Mouse (Mus musculus): ENCODE results near the gene Prkcsh. TPM values are rescaled to one million over a fixed set of nuclear protein-coding genes. Genes with fewer than 3 reads are reported as not detected.

The Prkcsh gene
- total RNA-seq (2021) = 100 to 1,000 TPM; 110 to 114 TPM

GRCm38 (mm10) chr9:22002194-22003162 lies at the start of gene Prkcsh, which contains the start of gene Ccdc151:
TSS of gene Prkcsh (plus strand) at chr9:22002806.
TSS of gene Ccdc151 (minus strand) at chr9:22002634.
- peak; percentile 99 to 100 for DNase-seq

GRCm38 (mm10) chr9:21953600-21953999 lies 49.0 kb upstream of the Prkcsh start:
- DNase-seq = no peak

- DNase-seq = no peak
These were observed 48.0 kb upstream of the Prkcsh start for GRCm38 (mm10) chr9:21954635-21955034.

GRCm38 (mm10) chr9:21955225-21955569 lies 47.4 kb upstream of the Prkcsh start:
- DNase-seq = no peak

GRCm38 (mm10) chr9:21955570-21956281 lies 46.9 kb upstream of the Prkcsh start, which contains the start of gene Swsap1:
TSS of gene Swsap1 (plus strand) at chr9:21955755.
- peak; percentile 99 for DNase-seq

GRCm38 (mm10) chr9:21958372-21958771 lies 44.2 kb upstream of the Prkcsh start:
- DNase-seq = no peak

GRCm38 (mm10) chr9:21959244-21959643 lies 43.4 kb upstream of the Prkcsh start:
- no peak for DNase-seq

- no peak for DNase-seq
These were observed 42.5 kb upstream of the Prkcsh start for GRCm38 (mm10) chr9:21960135-21960534.

GRCm38 (mm10) chr9:21960558-21961208 lies 41.9 kb upstream of the Prkcsh start:
- DNase-seq = no peak

- no peak for DNase-seq
These were observed 41.1 kb upstream of the Prkcsh start for GRCm38 (mm10) chr9:21961366-21961980.

GRCm38 (mm10) chr9:21962010-21962409 lies 40.6 kb upstream of the Prkcsh start:
- DNase-seq = no peak

- DNase-seq = peak; percentile 77 to 78
These were observed 40.1 kb upstream of the Prkcsh start for GRCm38 (mm10) chr9:21962416-21963059.

GRCm38 (mm10) chr9:21963417-21963816 lies 39.2 kb upstream of the Prkcsh start, which contains the start of gene Epor:
TSS of gene Epor (minus strand) at chr9:21963506.
- DNase-seq = no peak

GRCm38 (mm10) chr9:21968883-21969282 lies 33.7 kb upstream of the Prkcsh start:
- no peak for DNase-seq

- DNase-seq = no peak
These were observed 33.3 kb upstream of the Prkcsh start for GRCm38 (mm10) chr9:21969304-21969703.

- no peak for DNase-seq
These were observed 25.9 kb upstream of the Prkcsh start for GRCm38 (mm10) chr9:21976626-21977175.

GRCm38 (mm10) chr9:21977331-21977730 lies 25.3 kb upstream of the Prkcsh start:
- DNase-seq = no peak

GRCm38 (mm10) chr9:21977972-21978371 lies 24.6 kb upstream of the Prkcsh start:
- no peak for DNase-seq

GRCm38 (mm10) chr9:21978398-21979128 lies 24.0 kb upstream of the Prkcsh start:
- DNase-seq = no peak

GRCm38 (mm10) chr9:21983911-21984310 lies 18.7 kb upstream of the Prkcsh start:
- no peak for DNase-seq

Data from layer of hippocampus, postnatal 36 days (tissue).